Mouse (Mus musculus) retina, adult 2 months (tissue): ENCODE results near the gene Tnnt3.

Experiments
- DNase-seq: peaks from one replicate; pipeline ENCODE4 v3.0.0-alpha.2; 2012; ENCODE audit warnings: low read depth, low spot score

Gene Tnnt3

DNA sequence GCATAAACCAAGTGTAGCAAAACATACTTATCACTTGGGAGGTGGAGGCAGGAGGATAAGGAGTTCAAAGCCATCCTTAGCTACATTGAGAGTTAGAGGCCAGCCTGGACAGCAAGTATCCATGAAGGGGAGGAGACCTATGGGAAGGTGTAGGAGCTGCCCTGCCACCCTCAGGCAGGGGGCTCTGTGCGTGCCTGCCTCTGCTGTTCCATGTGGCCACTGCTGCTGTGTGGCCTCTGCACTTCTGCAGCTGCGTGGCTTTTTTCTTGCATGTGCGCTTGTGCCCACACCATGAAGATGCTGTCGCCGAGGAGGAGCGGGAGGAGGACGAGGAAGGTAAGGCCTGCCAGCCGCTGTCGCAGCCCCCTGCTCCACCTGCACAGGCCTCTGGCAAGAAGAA, 8.8 kb downstream of the Tnnt3 start:
- DNase-seq: no peak

DNA sequence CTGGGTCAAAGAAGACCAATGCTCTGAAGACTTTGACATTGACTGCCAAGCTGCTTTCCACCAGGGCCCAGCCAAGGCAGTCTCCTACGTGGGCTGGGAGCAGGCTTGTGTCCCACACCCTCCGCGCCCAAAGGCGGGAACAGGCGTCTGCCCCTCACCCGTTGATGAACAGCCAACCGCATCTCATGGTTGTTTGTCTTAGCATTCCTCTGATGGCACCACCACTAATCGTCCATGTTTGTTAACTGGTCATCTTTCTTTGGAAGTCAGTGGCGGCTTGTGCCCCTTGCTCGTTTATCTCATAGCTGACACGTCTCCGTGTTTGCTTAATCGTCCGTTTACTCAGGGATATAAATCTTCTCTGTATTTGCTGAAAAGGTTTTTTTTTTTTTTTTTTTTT, 10.9 kb downstream of the Tnnt3 start:
- no peak for DNase-seq

- DNase-seq: no peak
Observed at GRCm38 (mm10) chr7:142510021-142510777, 11.6 kb downstream of the Tnnt3 start.

GRCm38 (mm10) chr7:142514048-142514447, 15.4 kb downstream of the Tnnt3 start:
- no peak for DNase-seq

DNA sequence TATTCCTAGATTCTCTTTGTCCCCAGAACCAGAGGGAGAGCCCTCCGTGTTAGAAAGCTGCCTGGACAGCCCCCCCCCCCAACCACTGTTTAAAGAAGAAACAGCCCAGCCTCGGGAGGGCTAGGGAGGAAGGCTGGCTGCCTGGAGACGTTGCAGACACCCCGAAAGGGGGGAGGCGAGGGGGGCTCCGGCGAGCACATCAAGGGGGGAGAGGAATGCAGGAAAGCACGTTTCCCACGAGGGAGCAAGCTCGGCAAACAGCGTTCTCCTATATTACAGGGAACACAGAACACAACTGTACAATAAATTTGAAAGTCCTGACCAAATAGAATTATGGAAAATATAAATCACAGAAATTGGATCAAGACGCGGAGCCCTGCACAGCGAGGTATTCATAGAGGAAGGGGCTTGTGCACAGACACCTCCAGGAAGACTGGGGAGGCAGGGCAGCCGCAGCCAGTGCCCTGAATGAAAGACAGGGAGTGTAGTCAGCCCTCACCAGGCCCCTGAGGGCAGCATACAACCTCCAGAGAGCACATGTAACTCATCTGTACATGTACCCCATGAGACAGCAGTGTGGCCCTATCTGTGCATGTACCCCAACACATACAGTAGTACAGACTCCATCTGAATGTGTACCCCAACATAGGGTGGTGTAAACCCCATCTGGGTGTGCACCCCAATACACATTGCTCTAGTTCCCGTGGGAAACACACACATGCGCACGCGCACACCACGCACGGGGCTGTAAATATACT, 17.8 kb downstream of the Tnnt3 start:
- no peak for DNase-seq

- DNase-seq: no peak
Observed at GRCm38 (mm10) chr7:142517531-142517930, 18.9 kb downstream of the Tnnt3 start.

DNA sequence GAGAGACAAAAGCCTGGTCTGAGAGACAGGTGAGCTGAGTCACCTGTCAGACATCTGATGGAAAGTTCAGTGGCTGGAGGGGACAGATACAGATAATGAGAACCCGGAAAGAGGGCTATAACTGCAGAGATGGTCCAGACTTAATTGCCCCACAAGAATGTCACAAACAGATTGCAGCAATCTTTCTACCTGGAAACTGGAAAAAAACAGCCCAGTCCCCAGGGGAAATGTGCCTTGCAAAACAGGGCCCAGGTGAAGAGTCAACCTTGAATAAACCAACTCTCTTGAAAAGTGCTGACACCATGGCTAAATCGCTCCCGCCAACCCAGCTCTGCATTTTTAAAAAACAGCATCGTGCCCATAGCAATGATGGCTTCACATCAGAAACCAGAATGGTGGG, 21.7 kb downstream of the Tnnt3 start:
- DNase-seq: no peak

GRCm38 (mm10) chr7:142522352-142522751, 23.7 kb downstream of the Tnnt3 start:
- DNase-seq: no peak

DNA sequence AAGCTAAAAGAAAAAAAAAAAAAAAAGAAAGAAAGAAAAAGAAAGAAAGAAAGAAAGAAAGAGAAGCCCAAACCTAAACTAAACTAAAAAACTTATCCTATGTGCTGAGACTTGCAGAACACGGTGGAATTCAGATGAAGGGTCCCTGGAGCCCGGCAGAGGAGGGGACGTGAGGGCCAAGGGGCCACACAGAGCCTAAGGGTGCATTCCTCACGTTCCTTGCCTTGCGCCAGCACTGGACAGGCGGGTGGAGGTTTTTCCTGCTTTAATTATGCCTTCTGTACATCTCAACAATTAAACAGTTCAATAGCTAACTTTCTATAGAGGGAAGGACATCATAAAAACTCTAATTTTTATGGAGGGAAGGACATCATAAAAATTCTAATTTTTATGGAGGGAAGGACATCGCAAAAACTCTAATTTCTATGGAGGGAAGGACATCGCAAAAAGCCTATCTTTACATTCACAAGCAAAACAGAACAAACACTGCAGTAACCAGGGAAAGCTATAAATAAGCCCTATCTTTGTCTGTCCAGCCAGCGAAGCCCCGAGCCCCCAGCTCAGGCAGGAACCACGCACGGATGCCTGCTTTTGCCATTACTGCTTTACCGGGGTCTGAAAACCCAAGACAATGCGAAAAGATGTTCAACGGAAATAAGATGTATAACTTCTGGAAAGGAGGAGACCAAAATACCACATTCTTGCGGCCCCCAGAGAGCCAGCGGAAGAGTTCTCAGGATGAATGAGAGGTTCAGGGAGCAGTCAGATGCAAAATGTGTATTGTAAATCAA, 24.8 kb downstream of the Tnnt3 start:
- no peak for DNase-seq

GRCm38 (mm10) chr7:142525342-142526178, 26.9 kb downstream of the Tnnt3 start:
- no peak for DNase-seq

DNA sequence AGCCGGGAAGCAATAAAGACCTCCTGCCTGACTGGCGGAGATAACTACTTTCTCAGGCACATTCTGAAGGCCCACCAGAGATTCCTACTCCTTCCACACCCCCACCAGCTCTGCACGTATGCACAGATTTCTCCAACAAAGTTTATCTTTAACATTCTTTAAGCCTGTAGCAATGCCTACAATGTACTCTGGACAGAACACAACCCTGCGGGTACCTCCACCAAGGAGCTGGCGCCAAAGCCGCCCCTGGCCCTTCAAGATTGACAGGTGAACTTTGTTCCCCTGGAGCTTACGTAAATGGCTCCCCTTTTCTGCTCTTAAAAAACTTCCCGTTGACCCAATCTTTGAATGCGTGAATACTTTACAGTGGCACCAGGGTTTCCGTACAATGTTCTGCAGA, 30.7 kb downstream of the Tnnt3 start:
- DNase-seq: no peak

GRCm38 (mm10) chr7:142531973-142532521, 33.4 kb downstream of the Tnnt3 start:
- DNase-seq: no peak

DNA sequence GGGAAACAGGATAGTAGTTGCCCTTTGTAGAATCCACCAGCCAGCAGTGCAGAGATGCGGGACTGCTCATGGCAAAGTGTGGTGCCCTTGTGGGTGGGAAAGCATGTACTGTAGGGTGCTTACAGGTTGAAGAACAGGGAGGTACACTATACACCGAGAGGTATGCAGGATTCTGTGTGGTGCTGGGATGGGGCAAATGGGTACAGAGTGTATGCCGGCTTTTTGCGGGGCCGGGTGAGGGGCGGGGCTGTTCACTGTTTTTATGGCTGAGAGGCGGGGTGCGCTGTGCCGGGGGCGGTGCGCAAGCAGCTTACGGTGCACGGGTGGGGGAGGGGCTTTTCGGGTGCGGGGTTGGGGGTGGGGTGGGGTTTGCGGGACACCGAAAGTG, 34.0 kb downstream of the Tnnt3 start, which contains the start of gene Mrpl23:
TSS of gene Mrpl23 (plus strand) at position 16 of the 388 bp plus-strand sequence.
- no peak for DNase-seq

DNA sequence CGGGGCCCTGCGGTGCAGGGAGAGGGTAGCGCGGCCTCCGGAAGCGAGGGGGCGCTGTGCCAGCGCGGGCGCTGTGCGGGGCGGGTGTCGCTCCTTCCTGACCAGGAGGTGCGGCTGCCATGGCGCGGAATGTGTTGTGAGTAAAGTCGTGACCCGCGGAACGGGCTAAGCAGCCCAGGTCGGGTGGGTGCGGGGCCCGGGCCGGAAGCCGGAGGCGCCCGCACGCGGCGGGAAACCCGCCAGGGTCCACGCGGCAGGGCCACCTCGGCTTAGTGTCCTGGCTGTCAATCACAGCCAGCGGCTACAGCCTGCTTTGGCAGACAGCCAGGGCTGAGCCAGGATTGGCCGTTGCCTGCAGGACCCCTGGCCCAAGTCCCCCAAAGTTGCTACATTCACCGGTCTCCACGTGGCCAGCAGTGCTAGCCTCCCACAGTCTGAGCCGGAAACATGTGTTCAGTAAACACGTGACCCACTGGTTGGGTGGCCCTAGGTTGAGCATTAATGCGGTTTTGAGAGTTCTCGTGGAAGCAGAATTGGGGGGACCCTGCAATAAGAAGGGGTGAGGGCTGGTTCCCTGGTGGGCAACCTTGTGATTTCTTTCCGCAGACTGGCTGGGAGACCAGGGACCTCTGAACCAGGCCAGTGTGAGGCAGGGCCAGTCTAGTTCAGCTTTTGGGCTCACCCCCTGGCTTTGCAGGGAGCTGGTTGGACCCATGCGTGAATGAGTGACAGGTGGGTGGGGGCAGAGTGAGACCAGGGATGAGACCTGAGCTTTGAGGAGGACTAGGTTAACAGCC, 34.6 kb downstream of the Tnnt3 start:
- peak; percentile 67 for DNase-seq

DNA sequence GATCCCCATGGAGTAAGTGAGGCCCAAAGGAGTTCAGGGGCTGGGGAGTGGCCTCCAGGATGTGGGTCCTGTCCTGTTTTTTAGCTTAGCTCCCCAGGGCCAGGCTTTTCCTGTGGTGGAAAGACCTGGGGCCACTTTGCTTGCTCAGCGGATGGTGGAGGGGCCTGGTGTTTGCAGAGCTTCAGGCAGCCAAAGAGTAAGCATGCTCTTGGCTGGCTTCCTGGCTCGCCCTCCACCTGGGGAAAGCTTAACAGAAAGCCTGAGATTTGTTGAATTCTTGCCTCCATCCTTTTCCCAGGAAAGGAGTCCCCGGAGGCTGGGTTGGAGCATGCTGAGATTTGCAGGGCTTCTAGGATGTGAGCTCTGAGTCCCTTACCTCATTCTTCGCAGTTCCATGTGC, 36.5 kb downstream of the Tnnt3 start:
- DNase-seq: no peak

GRCm38 (mm10) chr7:142535832-142536231, 37.2 kb downstream of the Tnnt3 start:
- no peak for DNase-seq

GRCm38 (mm10) chr7:142537181-142537580, 38.5 kb downstream of the Tnnt3 start:
- no peak for DNase-seq

GRCm38 (mm10) chr7:142537879-142538278, 39.2 kb downstream of the Tnnt3 start:
- DNase-seq: peak; percentile 22

DNA sequence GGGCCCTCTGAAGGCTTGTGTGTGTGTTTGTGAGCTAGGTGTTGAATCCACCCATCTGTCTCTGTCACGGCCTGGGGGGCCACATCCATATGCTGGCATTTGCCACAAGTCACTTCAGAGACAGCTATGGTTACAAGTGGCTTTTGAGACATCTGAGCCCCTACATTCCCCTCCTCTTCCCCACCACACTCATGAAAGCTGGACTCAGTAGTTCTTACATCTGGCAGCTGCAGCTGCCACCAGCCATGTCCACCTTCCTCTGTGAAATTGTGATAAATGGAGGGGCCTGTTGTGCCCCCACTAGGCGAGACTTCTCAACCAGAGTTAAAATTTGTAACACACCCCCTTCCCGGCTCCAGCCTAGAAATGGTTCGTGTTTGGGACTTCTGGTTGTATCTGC, 39.7 kb downstream of the Tnnt3 start:
- DNase-seq: no peak

DNA sequence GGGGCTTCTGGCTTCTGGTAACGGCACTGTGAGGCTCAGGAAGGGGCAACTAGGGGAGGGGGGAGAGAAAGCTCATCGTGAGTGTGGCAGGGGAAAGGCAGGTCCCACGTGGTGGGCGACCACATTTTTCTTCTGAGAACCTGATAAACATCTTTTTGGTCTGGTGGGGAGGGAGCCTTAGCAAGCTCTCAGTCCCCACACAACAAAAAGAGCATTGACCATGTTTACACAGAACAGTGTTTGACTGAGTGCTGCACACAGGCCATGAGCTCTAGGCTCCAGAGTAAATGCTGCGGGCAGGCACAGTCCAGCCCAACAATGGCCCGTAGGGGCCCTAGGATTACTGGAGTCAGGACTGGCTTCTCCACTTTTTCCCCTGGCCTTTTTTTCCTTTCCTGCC, 40.1 kb downstream of the Tnnt3 start:
- DNase-seq: no peak
